Mouse (Mus musculus) heart, postnatal 0 days (tissue): ENCODE measurements at regions not wholly inside any gene's neighbourhood (a gene's known extent, or its start where the extent isn't known, plus 50 kb on each side); places are given as distances from the start of the nearest gene placed in this dataset.

Experiments
- ATAC-seq: fragments of 200-750 bp; cut with Nextera tagmentation; 2 replicates; pipeline ENCODE4 v1.8.0; 2017; ENCODE audit warnings: low read depth, moderate number of reproducible peaks, moderate library complexity; ENCODE audit not compliant: insufficient read depth
- DNase-seq: peaks from one replicate; pipeline ENCODE4 v3.0.0-alpha.2; 2016; ENCODE audit warnings: low spot score
- H3K27ac ChIP-seq: fragments of 300-500 bp; sonication (generic); 2 replicates; pipeline ENCODE4 v1.5.1; 2014; ENCODE audit warnings: low read depth, mild to moderate bottlenecking
- H3K27me3 ChIP-seq: fragments of 300-500 bp; sonication (generic); 2 replicates; pipeline ENCODE4 v1.6.1; 2014; ENCODE audit warnings: low read length, mixed read lengths; ENCODE audit not compliant: control insufficient read depth, insufficient read depth
- H3K36me3 ChIP-seq: fragments of 300-500 bp; sonication (generic); replicated peaks from 2 replicates; pipeline ENCODE4 v1.6.1; 2014; ENCODE audit warnings: low read length, mixed read lengths; ENCODE audit not compliant: control insufficient read depth, insufficient read depth
- H3K4me1 ChIP-seq: fragments of 300-500 bp; sonication (generic); 2 replicates; pipeline ENCODE4 v1.6.1; 2014; ENCODE audit warnings: antibody characterized with exemption; ENCODE audit not compliant: control insufficient read depth, insufficient read depth
- H3K4me2 ChIP-seq: fragments of 300-500 bp; sonication (generic); 2 replicates; pipeline ENCODE4 v1.6.1; 2014; ENCODE audit warnings: low read depth, mild to moderate bottlenecking, low read length, moderate library complexity
- H3K4me3 ChIP-seq: fragments of 300-500 bp; sonication (generic); 2 replicates; pipeline ENCODE4 v1.5.1; 2014; ENCODE audit warnings: low read depth, low read length
- H3K9ac ChIP-seq: fragments of 300-500 bp; sonication (generic); replicated peaks from 2 replicates; pipeline ENCODE4 v1.6.1; 2014; ENCODE audit warnings: low read depth, low read length, mixed read lengths
- H3K9me3 ChIP-seq: fragments of 300-500 bp; sonication (generic); replicated peaks from 2 replicates; pipeline ENCODE4 v1.6.1; 2016; ENCODE audit warnings: low read length; ENCODE audit not compliant: control insufficient read depth
- CTCF ChIP-seq: IDR thresholded peaks from 2 replicates; pipeline ENCODE4 v1.5.1; 2016; ENCODE audit warnings: antibody characterized with exemption, control low read depth, low read depth
- EP300 ChIP-seq: IDR thresholded peaks from 2 replicates; pipeline ENCODE4 v1.6.1; 2016; ENCODE audit warnings: antibody characterized with exemption, low read depth
- WGBS: fragments of 180-500 bp; shearing (Covaris S2); extraction: QIAGEN DNeasy Blood & Tissue Kit; methylation state at CpG from one replicate; pipeline ENCODE4 v1.1.7; 2014; 5-methylcytosine and 5-hydroxymethylcytosine counted together

GRCm38 (mm10) chr16:86303869-86304268, 402.2 kb upstream of the Adamts5 start:
- no peak for DNase-seq
- H3K4me1 ChIP-seq = no peaks in the 10 kb centered on the region
- ATAC-seq = no peak
- H3K9ac ChIP-seq = no peak overlapping the region
- H3K4me3 ChIP-seq = no peak overlapping the region
- TF ChIP-seq CTCF (no peak), EP300 (no peak)
- no peaks in the 10 kb centered on the region for H3K9me3 ChIP-seq
- H3K36me3 ChIP-seq = no peaks in the 10 kb centered on the region
- WGBS = 66% methylated on average over 2 of the region's 2 CpGs
- no peak overlapping the region for H3K27ac ChIP-seq
- no peaks in the 10 kb centered on the region for H3K27me3 ChIP-seq
- no peak overlapping the region for H3K4me2 ChIP-seq

DNA sequence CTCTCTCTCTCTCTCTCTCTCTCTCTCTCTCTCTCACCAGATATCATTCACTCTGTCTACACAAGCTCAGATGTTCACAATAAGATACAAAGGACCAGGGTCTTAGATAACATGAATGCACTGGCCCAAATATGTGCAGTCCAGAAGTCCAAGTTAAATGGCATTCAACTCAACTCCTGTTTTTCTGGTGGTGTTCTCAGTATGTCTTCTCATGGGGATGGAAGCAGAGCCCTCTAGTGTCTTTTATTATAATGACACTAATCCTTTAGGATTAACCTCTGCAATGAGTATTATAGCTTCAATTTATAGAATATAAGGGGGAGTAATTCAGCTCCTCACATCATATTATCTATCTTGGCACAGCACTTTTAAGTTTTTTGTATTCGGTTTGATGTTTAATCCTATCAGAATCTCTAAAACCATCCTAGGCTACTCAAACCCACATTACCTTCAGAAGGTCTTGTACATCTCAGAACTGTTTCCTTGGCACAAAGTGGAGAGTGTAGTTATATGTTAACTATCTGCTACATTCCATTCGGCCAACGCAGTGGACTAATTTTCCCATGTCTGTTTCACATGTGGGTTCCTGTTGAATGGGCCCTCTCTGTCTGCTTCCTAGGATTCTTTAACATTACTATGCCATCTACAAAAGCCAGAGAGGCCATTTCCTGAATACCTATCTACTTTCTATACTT, 401.0 kb upstream of the Adamts5 start:
- ATAC-seq = no peak
- TF ChIP-seq EP300 (no peak), CTCF (peak; percentile 56)
- Histone ChIP-seq H3K27me3 (no peaks in the 10 kb centered on the region), H3K9ac (no peak overlapping the region), H3K4me1 (no peaks in the 10 kb centered on the region), H3K27ac (no peak overlapping the region), H3K9me3 (no peaks in the 10 kb centered on the region), H3K36me3 (no peaks in the 10 kb centered on the region), H3K4me2 (no peak overlapping the region), H3K4me3 (no peak overlapping the region)
- WGBS = 35% methylated on average over 3 of the region's 3 CpGs
- DNase-seq = peak; percentile 36

DNA sequence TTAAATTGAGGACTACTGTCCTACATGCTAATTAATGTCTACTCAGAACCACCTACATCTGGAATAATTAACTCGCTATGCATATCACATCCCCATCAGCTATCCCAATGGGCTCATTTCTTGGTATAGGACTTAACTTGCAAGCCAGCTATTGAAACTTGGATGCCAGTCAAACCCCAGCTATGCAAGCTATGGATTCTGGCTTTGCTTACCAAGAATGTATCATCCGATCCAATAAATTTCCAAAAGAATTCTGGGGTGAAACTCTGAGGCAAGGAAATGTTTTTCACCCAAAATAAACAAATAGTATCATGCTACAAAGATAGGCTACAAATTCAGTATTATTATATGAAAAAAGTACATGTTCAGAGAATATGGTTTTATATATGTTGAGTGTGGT, 392.8 kb upstream of the Adamts5 start:
- Histone ChIP-seq H3K27ac (no peak overlapping the region), H3K4me1 (no peaks in the 10 kb centered on the region), H3K36me3 (no peaks in the 10 kb centered on the region), H3K27me3 (no peaks in the 10 kb centered on the region), H3K9me3 (no peaks in the 10 kb centered on the region), H3K4me2 (no peak overlapping the region), H3K4me3 (no peak overlapping the region), H3K9ac (no peak overlapping the region)
- ATAC-seq (no peak), DNase-seq (no peak)
- WGBS = 65% methylated on average over 2 of the region's 2 CpGs
- no peak for TF ChIP-seq CTCF
- no peak for TF ChIP-seq EP300

- TF ChIP-seq EP300 (no peak), CTCF (no peak)
- no peak overlapping the region for H3K9ac ChIP-seq
- ATAC-seq (no peak), DNase-seq (no peak)
- H3K4me3 ChIP-seq = no peak overlapping the region
- H3K4me2 ChIP-seq = no peak overlapping the region
- no peaks in the 10 kb centered on the region for H3K9me3 ChIP-seq
- H3K27me3 ChIP-seq = no peaks in the 10 kb centered on the region
- H3K36me3 ChIP-seq = no peaks in the 10 kb centered on the region
- H3K27ac ChIP-seq = no peak overlapping the region
- 0 out of 2 replicates have a peak, but pooled peaks cover 3% of the 10 kb centered on the region for H3K4me1 ChIP-seq
- 71% methylated on average over 2 of the region's 2 CpGs for WGBS
Measured at GRCm38 (mm10) chr16:86281326-86281725, 379.7 kb upstream of the Adamts5 start.

- WGBS = 85% methylated on average over 1 of the region's 1 CpGs
- 0 out of 2 replicates have a peak, but pooled peaks cover 3% of the 10 kb centered on the region for H3K4me1 ChIP-seq
- no peak overlapping the region for H3K4me2 ChIP-seq
- no peaks in the 10 kb centered on the region for H3K9me3 ChIP-seq
- ATAC-seq = no peak
- no peak for DNase-seq
- H3K27me3 ChIP-seq = no peaks in the 10 kb centered on the region
- H3K9ac ChIP-seq = no peak overlapping the region
- no peak overlapping the region for H3K4me3 ChIP-seq
- TF ChIP-seq CTCF = no peak
- no peak for TF ChIP-seq EP300
- H3K27ac ChIP-seq = no peak overlapping the region
- H3K36me3 ChIP-seq = no peaks in the 10 kb centered on the region
Measured at GRCm38 (mm10) chr16:86277031-86277430, 375.4 kb upstream of the Adamts5 start.

GRCm38 (mm10) chr16:86261612-86262011, 360.0 kb upstream of the Adamts5 start:
- H3K4me1 ChIP-seq = no peaks in the 10 kb centered on the region
- no peak for TF ChIP-seq CTCF
- TF ChIP-seq EP300 = peak; percentile 68
- H3K36me3 ChIP-seq = no peaks in the 10 kb centered on the region
- no peaks in the 10 kb centered on the region for H3K27me3 ChIP-seq
- H3K9me3 ChIP-seq = no peaks in the 10 kb centered on the region
- no peak overlapping the region for H3K4me3 ChIP-seq
- peak overlapping the region; percentile 48; the same call in 1 of the 2 replicates for H3K27ac ChIP-seq
- H3K4me2 ChIP-seq = no peak overlapping the region
- no peak for DNase-seq
- no peak; the same call in 1 of the 2 replicates for ATAC-seq
- WGBS = 52% methylated on average over 8 of the region's 8 CpGs
- no peak overlapping the region for H3K9ac ChIP-seq
